Mouse (Mus musculus) midbrain, embryonic 10.5 days (tissue): ENCODE data around the gene Cd70. TPM values are rescaled to one million over a fixed set of nuclear protein-coding genes. Genes with fewer than 3 reads are reported as not detected.
"Not testable (repeated sequence)": the region's sequence is repeated elsewhere in the genome, so short reads cannot be mapped to it uniquely, and the experiment has no call there.

Experiments
- DNase-seq: peaks from one replicate; pipeline ENCODE4 v3.0.0-alpha.2; 2017; ENCODE audit warnings: low spot score
- H3K27ac ChIP-seq: fragments of 300-500 bp; sonication (generic); replicated peaks from 2 replicates; pipeline ENCODE4 v1.5.1; 2016; ENCODE audit warnings: mild to moderate bottlenecking
- H3K27me3 ChIP-seq: fragments of 300-500 bp; sonication (generic); 2 replicates; pipeline ENCODE4 v1.6.1; 2016; ENCODE audit warnings: low read depth, mild to moderate bottlenecking; ENCODE audit not compliant: poor library complexity, severe bottlenecking
- H3K36me3 ChIP-seq: fragments of 300-500 bp; sonication (generic); 2 replicates; pipeline ENCODE4 v1.6.1; 2016; ENCODE audit warnings: mild to moderate bottlenecking, moderate library complexity
- H3K4me1 ChIP-seq: fragments of 300-500 bp; sonication (generic); 2 replicates; pipeline ENCODE4 v1.6.1; 2016
- H3K4me3 ChIP-seq: fragments of 300-500 bp; sonication (generic); 2 replicates; pipeline ENCODE4 v1.5.1; 2016; ENCODE audit warnings: mild to moderate bottlenecking, moderate library complexity
- H3K9me3 ChIP-seq: fragments of 300-500 bp; sonication (generic); replicated peaks from 2 replicates; pipeline ENCODE4 v1.6.1; 2016; ENCODE audit warnings: mild to moderate bottlenecking
- WGBS: fragments of 180-500 bp; shearing (Covaris S2); methylation state at CpG from one replicate; pipeline ENCODE4 v1.1.7; 2016; 5-methylcytosine and 5-hydroxymethylcytosine counted together
- polyA plus RNA-seq: library from polyadenylated mRNA; unstranded; fragments of >200 nt; fragmentation: Nextera tagmentation; extraction: Ambion mirVana; gene quantifications from 2 replicates; pipeline ENCODE4 v1.2.1, GENCODE M21; 2016

Gene Cd70
- polyA plus RNA-seq, 1 experiment from 2014 or later = not detected

- Histone ChIP-seq H3K4me1 (peaks cover 8% of the 10 kb centered on the region), H3K9me3 (no peaks in the 10 kb centered on the region), H3K4me3 (peak overlapping the region; percentile 26; the same call in 1 of the 2 replicates), H3K36me3 (no peaks in the 10 kb centered on the region), H3K27me3 (peaks cover 7% of the 10 kb centered on the region), H3K27ac (no peak overlapping the region)
- DNase-seq = peak; percentile 88
- WGBS = 11% methylated on average over 10 of the region's 11 CpGs
Measured at GRCm38 (mm10) chr17:57166800-57167791, 17.5 kb upstream of the Cd70 start.

- H3K9me3 ChIP-seq = peaks cover 13% of the 10 kb centered on the region; the same call in 1 of the 2 replicates
- H3K36me3 ChIP-seq = no peaks in the 10 kb centered on the region
- H3K27ac ChIP-seq = no peak overlapping the region
- peaks cover 25% of the 10 kb centered on the region for H3K27me3 ChIP-seq
- H3K4me1 ChIP-seq = peaks cover 15% of the 10 kb centered on the region
- no peak overlapping the region for H3K4me3 ChIP-seq
- 81% methylated on average over 4 of the region's 4 CpGs for WGBS
- no peak for DNase-seq
Measured at GRCm38 (mm10) chr17:57153787-57154186, 4.2 kb upstream of the Cd70 start.

GRCm38 (mm10) chr17:57153006-57153405 lies 3.4 kb upstream of the Cd70 start:
- Histone ChIP-seq H3K27me3 (peaks cover 33% of the 10 kb centered on the region), H3K36me3 (no peaks in the 10 kb centered on the region), H3K4me3 (no peak overlapping the region), H3K9me3 (peaks cover 13% of the 10 kb centered on the region; the same call in 1 of the 2 replicates), H3K27ac (no peak overlapping the region), H3K4me1 (peaks cover 17% of the 10 kb centered on the region)
- WGBS = 86% methylated on average over 6 of the region's 6 CpGs
- no peak for DNase-seq

- peaks cover 54% of the 10 kb centered on the region for H3K27me3 ChIP-seq
- H3K27ac ChIP-seq = no peak overlapping the region
- H3K9me3 ChIP-seq = peaks cover 13% of the 10 kb centered on the region; the same call in 1 of the 2 replicates
- no peak overlapping the region for H3K4me3 ChIP-seq
- WGBS = 69% methylated on average over 4 of the region's 4 CpGs
- no peak for DNase-seq
- peaks cover 17% of the 10 kb centered on the region for H3K4me1 ChIP-seq
- H3K36me3 ChIP-seq = no peaks in the 10 kb centered on the region
Measured at GRCm38 (mm10) chr17:57148343-57148742, 1.2 kb downstream of the Cd70 start.

- DNase-seq = no peak
- Histone ChIP-seq H3K4me3 (no peak overlapping the region), H3K4me1 (peaks cover 12% of the 10 kb centered on the region), H3K9me3 (no peaks in the 10 kb centered on the region), H3K36me3 (no peaks in the 10 kb centered on the region), H3K27me3 (peaks cover 42% of the 10 kb centered on the region), H3K27ac (no peak overlapping the region)
- 63% methylated on average over 1 of the region's 1 CpGs for WGBS
Measured at GRCm38 (mm10) chr17:57145115-57145514, 4.5 kb downstream of the Cd70 start.

GRCm38 (mm10) chr17:57143704-57144103 lies 5.9 kb downstream of the Cd70 start:
- Histone ChIP-seq H3K4me3 (no peak overlapping the region), H3K27me3 (peaks cover 28% of the 10 kb centered on the region), H3K36me3 (no peaks in the 10 kb centered on the region), H3K4me1 (peaks cover 2% of the 10 kb centered on the region; the same call in 1 of the 2 replicates), H3K27ac (no peak overlapping the region), H3K9me3 (no peaks in the 10 kb centered on the region)
- WGBS = 84% methylated on average over 3 of the region's 3 CpGs
- no peak for DNase-seq

- WGBS = 97% methylated on average over 3 of the region's 3 CpGs
- no peak overlapping the region for H3K4me3 ChIP-seq
Measured at GRCm38 (mm10) chr17:57139708-57140107, 9.9 kb downstream of the Cd70 start.

GRCm38 (mm10) chr17:57138676-57139075 lies 10.9 kb downstream of the Cd70 start:
- Histone ChIP-seq H3K36me3 (no peaks in the 10 kb centered on the region), H3K27me3 (no peaks in the 10 kb centered on the region), H3K4me3 (no peak overlapping the region), H3K9me3 (no peaks in the 10 kb centered on the region), H3K4me1 (no peaks in the 10 kb centered on the region), H3K27ac (no peak overlapping the region)
- whole genome bisulfite sequencing = 88% methylated on average over 4 of the region's 4 CpGs
- no peak for DNase-seq

More at GRCm38 (mm10) chr17:57139708-57140107, 9.9 kb downstream of the Cd70 start:
- Histone ChIP-seq H3K27ac (no peak overlapping the region), H3K4me1 (no peaks in the 10 kb centered on the region), H3K9me3 (no peaks in the 10 kb centered on the region), H3K27me3 (no peaks in the 10 kb centered on the region), H3K36me3 (no peaks in the 10 kb centered on the region)
- DNase-seq = no peak

GRCm38 (mm10) chr17:57135635-57136034 lies 13.9 kb downstream of the Cd70 start:
- Histone ChIP-seq H3K27ac (no peak overlapping the region), H3K9me3 (no peaks in the 10 kb centered on the region), H3K4me1 (no peaks in the 10 kb centered on the region), H3K36me3 (no peaks in the 10 kb centered on the region), H3K4me3 (no peak overlapping the region), H3K27me3 (no peaks in the 10 kb centered on the region)
- no peak for DNase-seq
- WGBS = 82% methylated on average over 3 of the region's 3 CpGs

- Histone ChIP-seq H3K27me3 (no peaks in the 10 kb centered on the region), H3K36me3 (no peaks in the 10 kb centered on the region), H3K27ac (no peak overlapping the region), H3K4me1 (no peaks in the 10 kb centered on the region), H3K9me3 (no peaks in the 10 kb centered on the region), H3K4me3 (no peak overlapping the region)
- no peak for DNase-seq
- WGBS = 81% methylated on average over 2 of the region's 2 CpGs
Measured at GRCm38 (mm10) chr17:57134693-57135092, 14.9 kb downstream of the Cd70 start.

GRCm38 (mm10) chr17:57134021-57134420 lies 15.6 kb downstream of the Cd70 start:
- DNase-seq, H3K4me3 ChIP-seq, H3K9me3 ChIP-seq, H3K36me3 ChIP-seq, H3K27me3 ChIP-seq, H3K4me1 ChIP-seq, H3K27ac ChIP-seq: not testable (repeated sequence)
- 25% methylated on average over 3 of the region's 3 CpGs for WGBS

GRCm38 (mm10) chr17:57131793-57132192 lies 17.8 kb downstream of the Cd70 start:
- Histone ChIP-seq H3K27ac (no peak overlapping the region), H3K9me3 (no peaks in the 10 kb centered on the region), H3K4me1 (no peaks in the 10 kb centered on the region), H3K36me3 (no peaks in the 10 kb centered on the region), H3K4me3 (no peak overlapping the region), H3K27me3 (no peaks in the 10 kb centered on the region)
- DNase-seq = no peak
- WGBS = 90% methylated on average over 1 of the region's 1 CpGs
